Mouse (Mus musculus): ENCODE measurements around the gene Plin5. TPM values are rescaled to one million over a fixed set of nuclear protein-coding genes. Genes with fewer than 3 reads are reported as not detected.

Plin5 gene
- polyA plus RNA-seq, 1 experiment from 2014 or later = 1.9 TPM

- H3K27me3 ChIP-seq = no peaks in the 10 kb centered on the region
- H3K9ac ChIP-seq = no peak overlapping the region
- H3K9me3 ChIP-seq (replicated peaks) = no peaks in the 10 kb centered on the region
- H3K4me2 ChIP-seq = no peak overlapping the region
- 97% methylated on average over 8 of the region's 8 CpGs for WGBS
- no peaks in the 10 kb centered on the region for H3K4me1 ChIP-seq
- H3K36me3 ChIP-seq = peaks cover 53% of the 10 kb centered on the region
- H3K4me3 ChIP-seq (replicated peaks) = no peak overlapping the region
- no peak for ATAC-seq (replicated peaks; ENCODE audit: low FRiP score)
- no peak overlapping the region for H3K27ac ChIP-seq
Observed at GRCm38 (mm10) chr17:56103465-56104285, 13.7 kb downstream of the Plin5 start.

GRCm38 (mm10) chr17:56102927-56103326 is 14.5 kb downstream of the Plin5 start:
- Histone ChIP-seq H3K27me3 (no peaks in the 10 kb centered on the region), H3K9ac (no peak overlapping the region), H3K9me3 (replicated peaks) (no peaks in the 10 kb centered on the region), H3K4me2 (no peak overlapping the region), H3K4me1 (no peaks in the 10 kb centered on the region), H3K4me3 (replicated peaks) (no peak overlapping the region), H3K27ac (no peak overlapping the region), H3K36me3 (peaks cover 59% of the 10 kb centered on the region)
- 93% methylated on average over 9 of the region's 9 CpGs for WGBS
- no peak for ATAC-seq (replicated peaks; ENCODE audit: low FRiP score)

GRCm38 (mm10) chr17:56102158-56102557 is 15.2 kb downstream of the Plin5 start:
- Histone ChIP-seq H3K9ac (no peak overlapping the region), H3K4me3 (replicated peaks) (no peak overlapping the region), H3K36me3 (peaks cover 67% of the 10 kb centered on the region), H3K4me2 (no peak overlapping the region), H3K27ac (no peak overlapping the region), H3K9me3 (replicated peaks) (no peaks in the 10 kb centered on the region), H3K27me3 (no peaks in the 10 kb centered on the region), H3K4me1 (no peaks in the 10 kb centered on the region)
- WGBS = 95% methylated on average over 5 of the region's 5 CpGs
- no peak for ATAC-seq (replicated peaks; ENCODE audit: low FRiP score)

GRCm38 (mm10) chr17:56100811-56101210 is 16.6 kb downstream of the Plin5 start:
- H3K9ac ChIP-seq = no peak overlapping the region
- peaks cover 80% of the 10 kb centered on the region for H3K36me3 ChIP-seq
- no peaks in the 10 kb centered on the region for H3K4me1 ChIP-seq
- H3K4me3 ChIP-seq (replicated peaks) = no peak overlapping the region
- no peak overlapping the region for H3K27ac ChIP-seq
- no peak overlapping the region for H3K4me2 ChIP-seq
- 96% methylated on average over 3 of the region's 3 CpGs for WGBS
- H3K27me3 ChIP-seq = no peaks in the 10 kb centered on the region
- ATAC-seq (replicated peaks; ENCODE audit: low FRiP score) = no peak
- no peaks in the 10 kb centered on the region for H3K9me3 ChIP-seq (replicated peaks)

GRCm38 (mm10) chr17:56098711-56099572 is 18.5 kb downstream of the Plin5 start:
- Histone ChIP-seq H3K9me3 (replicated peaks) (no peaks in the 10 kb centered on the region), H3K36me3 (peaks cover 98% of the 10 kb centered on the region), H3K4me3 (replicated peaks) (no peak overlapping the region), H3K4me1 (no peaks in the 10 kb centered on the region), H3K4me2 (no peak overlapping the region), H3K9ac (no peak overlapping the region), H3K27ac (no peak overlapping the region), H3K27me3 (no peaks in the 10 kb centered on the region)
- 94% methylated on average over 15 of the region's 15 CpGs for WGBS
- no peak for ATAC-seq (replicated peaks; ENCODE audit: low FRiP score)

- H3K27ac ChIP-seq = no peak overlapping the region
- no peaks in the 10 kb centered on the region for H3K4me1 ChIP-seq
- H3K27me3 ChIP-seq = no peaks in the 10 kb centered on the region
- H3K9me3 ChIP-seq (replicated peaks) = no peaks in the 10 kb centered on the region
- H3K36me3 ChIP-seq = peaks cover 97% of the 10 kb centered on the region
- no peak overlapping the region for H3K9ac ChIP-seq
- H3K4me2 ChIP-seq = no peak overlapping the region
- ATAC-seq (replicated peaks; ENCODE audit: low FRiP score) = no peak
- 92% methylated on average over 8 of the region's 8 CpGs for WGBS
- no peak overlapping the region for H3K4me3 ChIP-seq (replicated peaks)
Observed at GRCm38 (mm10) chr17:56098180-56098579, 19.2 kb downstream of the Plin5 start.

GRCm38 (mm10) chr17:56096883-56097282 is 20.5 kb downstream of the Plin5 start:
- Histone ChIP-seq H3K4me1 (no peaks in the 10 kb centered on the region), H3K27me3 (no peaks in the 10 kb centered on the region), H3K9ac (no peak overlapping the region), H3K9me3 (replicated peaks) (no peaks in the 10 kb centered on the region), H3K27ac (no peak overlapping the region), H3K36me3 (peaks cover 91% of the 10 kb centered on the region), H3K4me2 (no peak overlapping the region), H3K4me3 (replicated peaks) (no peak overlapping the region)
- ATAC-seq (replicated peaks; ENCODE audit: low FRiP score) = no peak
- WGBS = 92% methylated on average over 12 of the region's 12 CpGs

GRCm38 (mm10) chr17:56092794-56093193 is 24.6 kb downstream of the Plin5 start:
- Histone ChIP-seq H3K27ac (no peak overlapping the region), H3K4me3 (replicated peaks) (no peak overlapping the region), H3K4me2 (no peak overlapping the region), H3K27me3 (no peaks in the 10 kb centered on the region), H3K9me3 (replicated peaks) (no peaks in the 10 kb centered on the region), H3K36me3 (peaks cover 84% of the 10 kb centered on the region), H3K4me1 (no peaks in the 10 kb centered on the region), H3K9ac (no peak overlapping the region)
- 92% methylated on average over 1 of the region's 1 CpGs for WGBS
- no peak for ATAC-seq (replicated peaks; ENCODE audit: low FRiP score)

GRCm38 (mm10) chr17:56092312-56092711 is 25.1 kb downstream of the Plin5 start:
- no peaks in the 10 kb centered on the region for H3K4me1 ChIP-seq
- H3K4me2 ChIP-seq = no peak overlapping the region
- peaks cover 82% of the 10 kb centered on the region for H3K36me3 ChIP-seq
- no peak overlapping the region for H3K27ac ChIP-seq
- 69% methylated on average over 1 of the region's 1 CpGs for WGBS
- H3K9ac ChIP-seq = no peak overlapping the region
- H3K27me3 ChIP-seq = no peaks in the 10 kb centered on the region
- no peak for ATAC-seq (replicated peaks; ENCODE audit: low FRiP score)
- H3K9me3 ChIP-seq (replicated peaks) = no peaks in the 10 kb centered on the region
- no peak overlapping the region for H3K4me3 ChIP-seq (replicated peaks)

GRCm38 (mm10) chr17:56080781-56081585 is 36.4 kb downstream of the Plin5 start:
- H3K4me2 ChIP-seq = peak overlapping the region; percentile 95
- peak overlapping the region; percentile 66 for H3K4me3 ChIP-seq (replicated peaks)
- peaks cover 38% of the 10 kb centered on the region for H3K36me3 ChIP-seq
- H3K27ac ChIP-seq = peak overlapping the region; percentile 61
- no peaks in the 10 kb centered on the region for H3K9me3 ChIP-seq (replicated peaks)
- peaks cover 29% of the 10 kb centered on the region for H3K4me1 ChIP-seq
- WGBS = 7% methylated on average over 8 of the region's 8 CpGs
- ATAC-seq (replicated peaks; ENCODE audit: low FRiP score) = peak; percentile 38
- H3K27me3 ChIP-seq = no peaks in the 10 kb centered on the region
- peak overlapping the region; percentile 88 for H3K9ac ChIP-seq

- Histone ChIP-seq H3K27ac (peak overlapping the region; percentile 56; the same call in 1 of the 2 replicates), H3K4me3 (replicated peaks) (peak overlapping the region; percentile 66), H3K9ac (peak overlapping the region; percentile 88), H3K4me1 (peaks cover 36% of the 10 kb centered on the region), H3K4me2 (peak overlapping the region; percentile 95), H3K36me3 (peaks cover 28% of the 10 kb centered on the region), H3K9me3 (replicated peaks) (no peaks in the 10 kb centered on the region), H3K27me3 (no peaks in the 10 kb centered on the region)
- 1% methylated on average over 11 of the region's 11 CpGs for WGBS
- ATAC-seq (replicated peaks; ENCODE audit: low FRiP score) = no peak
Observed at GRCm38 (mm10) chr17:56079921-56080320, 37.5 kb downstream of the Plin5 start.
